Mouse (Mus musculus) macrophage (primary cell): ENCODE results near the gene Prkar2a. TPM values are rescaled to one million over a fixed set of nuclear protein-coding genes. Genes with fewer than 3 reads are reported as not detected.

Source experiments
- polyA plus RNA-seq: library from polyadenylated mRNA; stranded (reverse); fragments of 250-400 nt; gene quantifications from 3 replicates; pipeline ENCODE4 v1.2.4, GENCODE M21; 2018; ENCODE audit warnings: inconsistent platforms

The Prkar2a gene
- polyA plus RNA-seq, 1 experiment from 2014 or later, result 69.9 TPM

Other genes with a start within 250 kb of the Prkar2a start
- gene Ccdc71, start 228.8 kb upstream of the Prkar2a start, polyA plus RNA-seq, result 15.8 to 26.5 TPM (median 19.0 TPM) in 3 replicates
- gene Klhdc8b, start 227.7 kb upstream of the Prkar2a start, polyA plus RNA-seq, result 1.5 to 1.9 TPM (median 1.6 TPM) in 3 replicates
- 0.26 to 0.92 TPM (median 0.40 TPM) in 3 replicates for gene Lamb2, start 209.6 kb upstream of the Prkar2a start, polyA plus RNA-seq
- 33.8 to 68.8 TPM (median 46.3 TPM) in 3 replicates for gene Usp19, start 198.7 kb upstream of the Prkar2a start, polyA plus RNA-seq
- gene Qars, start 181.6 kb upstream of the Prkar2a start, polyA plus RNA-seq, result 77.0 to 179 TPM (median 87.2 TPM) in 3 replicates
- 73.2 to 92.9 TPM (median 77.3 TPM) in 3 replicates for gene Qrich1, start 172.5 kb upstream of the Prkar2a start, polyA plus RNA-seq
- gene Impdh2, start 129.0 kb upstream of the Prkar2a start, polyA plus RNA-seq, result 36.0 to 103 TPM (median 41.0 TPM) in 3 replicates
- gene Ndufaf3, start 121.9 kb upstream of the Prkar2a start, polyA plus RNA-seq, result 9.6 to 20.2 TPM (median 16.5 TPM) in 3 replicates
- gene Dalrd3, start 119.4 kb upstream of the Prkar2a start, polyA plus RNA-seq, result 17.5 to 30.5 TPM (median 20.5 TPM) in 3 replicates
- gene Wdr6, start 110.6 kb upstream of the Prkar2a start, polyA plus RNA-seq, result 3.1 to 7.5 TPM (median 7.5 TPM) in 3 replicates
- 0.16 to 0.70 TPM (median 0.33 TPM) in 3 replicates for gene P4htm, start 91.6 kb upstream of the Prkar2a start, polyA plus RNA-seq
- gene Arih2, start 39.9 kb upstream of the Prkar2a start, polyA plus RNA-seq, result 22.7 to 40.8 TPM (median 29.9 TPM) in 3 replicates
- 28.0 to 35.2 TPM (median 33.4 TPM) in 3 replicates for gene Slc25a20, start 27.2 kb upstream of the Prkar2a start, polyA plus RNA-seq
- gene Ip6k2, start 94.5 kb downstream of the Prkar2a start, polyA plus RNA-seq, result 21.7 to 28.6 TPM (median 24.7 TPM) in 3 replicates
- gene Nckipsd, start 119.1 kb downstream of the Prkar2a start, polyA plus RNA-seq, result 10.6 to 19.3 TPM (median 11.4 TPM) in 3 replicates
- gene Celsr3, start 137.0 kb downstream of the Prkar2a start, polyA plus RNA-seq, result 0.53 to 1.2 TPM (median 0.95 TPM) in 3 replicates
- gene Slc26a6, start 164.0 kb downstream of the Prkar2a start, polyA plus RNA-seq, result 5.2 to 17.9 TPM (median 8.1 TPM) in 3 replicates
- gene Tmem89, start 225.3 kb downstream of the Prkar2a start, polyA plus RNA-seq, result not detected in 3 replicates
- gene Uqcrc1, start 247.3 kb downstream of the Prkar2a start, polyA plus RNA-seq, result 93.6 to 149 TPM (median 105 TPM) in 3 replicates